Mouse (Mus musculus): ENCODE measurements around the gene Sestd1. TPM values are rescaled to one million over a fixed set of nuclear protein-coding genes. Genes with fewer than 3 reads are reported as not detected.

Sestd1 gene
- polyA plus RNA-seq, 1 experiment from 2014 or later, result 22.0 TPM

DNA sequence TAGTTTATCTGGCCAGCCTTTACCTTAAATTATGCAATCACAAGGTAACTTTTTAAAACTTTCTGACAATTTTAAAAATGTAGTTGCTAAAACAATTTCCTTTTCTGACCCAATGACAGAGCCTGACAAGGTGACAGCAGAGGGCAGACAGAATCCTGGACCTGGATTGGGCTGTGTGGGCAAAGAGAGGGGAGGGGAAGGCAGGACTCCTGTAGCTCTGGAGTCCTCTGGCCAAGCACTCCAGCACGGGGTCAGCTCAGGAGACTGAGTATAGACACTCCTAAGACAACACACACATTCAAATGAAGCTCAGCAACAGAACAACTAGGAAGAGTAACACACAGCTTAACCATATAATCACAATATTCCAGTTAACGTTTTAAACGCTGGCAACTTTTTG, 90.1 kb downstream of the Sestd1 start:
- H3K9ac ChIP-seq (ENCODE audit: low read depth, low read length), result no peak overlapping the region
- WGBS, result 96% methylated on average over 3 of the region's 3 CpGs
- H3K27me3 ChIP-seq (replicated peaks; ENCODE audit: control insufficient read depth, insufficient read depth, low read length), result no peaks in the 10 kb centered on the region
- no peaks in the 10 kb centered on the region for H3K9me3 ChIP-seq (ENCODE audit: control insufficient read depth, low read length)
- no peaks in the 10 kb centered on the region for H3K4me1 ChIP-seq (ENCODE audit: control insufficient read depth, insufficient read depth, low read depth, low read length)
- peaks cover 16% of the 10 kb centered on the region for H3K36me3 ChIP-seq (ENCODE audit: control insufficient read depth, insufficient read depth, low read length)
- H3K4me2 ChIP-seq (ENCODE audit: low read length), result no peak overlapping the region
- no peak for ATAC-seq
- H3K4me3 ChIP-seq (ENCODE audit: low read length), result no peak overlapping the region
- H3K27ac ChIP-seq (ENCODE audit: low read depth, low read length), result no peak overlapping the region

DNA sequence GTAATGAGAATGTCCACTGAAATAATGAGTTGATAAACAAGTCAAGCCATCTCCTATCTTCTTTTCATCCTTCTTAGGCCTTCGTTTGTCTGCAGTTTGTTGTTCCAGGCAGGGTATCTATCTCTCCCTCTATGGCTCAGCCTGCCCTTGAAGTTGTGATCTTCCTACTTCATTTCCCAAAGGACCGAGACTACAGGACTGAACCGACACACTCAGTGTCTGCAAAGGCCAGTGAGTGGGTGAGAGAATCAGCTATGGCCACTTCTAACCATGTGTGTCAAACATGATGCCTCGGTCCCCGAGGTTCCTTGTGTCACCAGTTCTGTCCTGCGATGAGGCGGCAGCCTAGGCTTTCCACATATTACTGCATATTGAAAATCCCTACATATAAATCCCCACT, 90.7 kb downstream of the Sestd1 start:
- ATAC-seq, result no peak
- Histone ChIP-seq H3K36me3 (ENCODE audit: control insufficient read depth, insufficient read depth, low read length) (peaks cover 11% of the 10 kb centered on the region), H3K27me3 (replicated peaks; ENCODE audit: control insufficient read depth, insufficient read depth, low read length) (no peaks in the 10 kb centered on the region), H3K4me1 (ENCODE audit: control insufficient read depth, insufficient read depth, low read depth, low read length) (no peaks in the 10 kb centered on the region), H3K4me2 (ENCODE audit: low read length) (no peak overlapping the region), H3K4me3 (ENCODE audit: low read length) (no peak overlapping the region), H3K9me3 (ENCODE audit: control insufficient read depth, low read length) (no peaks in the 10 kb centered on the region), H3K9ac (ENCODE audit: low read depth, low read length) (no peak overlapping the region), H3K27ac (ENCODE audit: low read depth, low read length) (no peak overlapping the region)
- 95% methylated on average over 7 of the region's 7 CpGs for WGBS

DNA sequence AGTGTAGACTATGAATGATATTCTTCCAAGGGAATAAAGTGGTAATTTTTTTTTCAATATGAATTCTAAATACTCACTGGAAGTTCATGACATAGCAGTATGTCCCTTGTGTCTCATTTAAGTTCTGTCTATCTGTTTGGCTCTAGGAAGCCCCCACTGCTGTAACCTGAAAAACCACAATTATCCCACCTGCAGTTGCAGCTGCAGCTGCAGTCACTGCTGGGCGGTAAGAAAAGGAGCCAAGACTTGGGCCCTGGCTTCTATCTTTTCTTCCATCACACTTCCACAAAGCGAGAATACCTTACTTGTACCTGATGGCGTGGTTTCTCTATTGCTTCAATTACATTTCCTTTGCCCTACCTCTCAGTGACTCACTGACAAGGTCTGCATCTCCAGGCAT, 92.9 kb downstream of the Sestd1 start:
- H3K9ac ChIP-seq (ENCODE audit: low read depth, low read length), result no peak overlapping the region
- no peak overlapping the region for H3K4me2 ChIP-seq (ENCODE audit: low read length)
- H3K27ac ChIP-seq (ENCODE audit: low read depth, low read length), result no peak overlapping the region
- no peak overlapping the region for H3K4me3 ChIP-seq (ENCODE audit: low read length)
- no peak for ATAC-seq
- H3K4me1 ChIP-seq (ENCODE audit: control insufficient read depth, insufficient read depth, low read depth, low read length), result no peaks in the 10 kb centered on the region
- H3K9me3 ChIP-seq (ENCODE audit: control insufficient read depth, low read length), result no peaks in the 10 kb centered on the region
- WGBS, result 92% methylated on average over 3 of the region's 3 CpGs
- H3K36me3 ChIP-seq (ENCODE audit: control insufficient read depth, insufficient read depth, low read length), result peaks cover 11% of the 10 kb centered on the region
- H3K27me3 ChIP-seq (replicated peaks; ENCODE audit: control insufficient read depth, insufficient read depth, low read length), result no peaks in the 10 kb centered on the region

DNA sequence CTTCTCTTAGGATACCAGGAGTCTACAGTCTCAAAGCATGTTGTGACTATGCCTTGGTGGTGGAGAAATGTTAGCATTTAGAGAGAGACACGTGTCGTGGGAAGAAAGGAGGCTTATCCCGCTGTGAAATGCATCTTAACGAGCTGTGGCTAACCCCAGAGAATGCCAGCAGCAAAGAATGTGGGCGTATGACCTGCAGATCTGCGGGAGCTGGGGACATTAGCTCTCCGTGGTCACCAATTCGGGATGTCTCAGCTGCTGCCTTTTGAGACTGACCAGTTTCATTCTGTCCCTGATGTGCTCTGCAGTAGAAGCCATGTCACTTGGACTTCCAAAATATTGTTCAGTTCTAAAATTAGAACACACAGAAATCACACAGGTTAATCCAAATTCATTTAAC, 93.5 kb downstream of the Sestd1 start:
- no peak overlapping the region for H3K27ac ChIP-seq (ENCODE audit: low read depth, low read length)
- H3K4me3 ChIP-seq (ENCODE audit: low read length), result no peak overlapping the region
- no peaks in the 10 kb centered on the region for H3K9me3 ChIP-seq (ENCODE audit: control insufficient read depth, low read length)
- H3K9ac ChIP-seq (ENCODE audit: low read depth, low read length), result no peak overlapping the region
- H3K4me1 ChIP-seq (ENCODE audit: control insufficient read depth, insufficient read depth, low read depth, low read length), result no peaks in the 10 kb centered on the region
- no peak for ATAC-seq
- H3K27me3 ChIP-seq (replicated peaks; ENCODE audit: control insufficient read depth, insufficient read depth, low read length), result no peaks in the 10 kb centered on the region
- WGBS, result 50% methylated on average over 8 of the region's 8 CpGs
- H3K4me2 ChIP-seq (ENCODE audit: low read length), result no peak overlapping the region
- H3K36me3 ChIP-seq (ENCODE audit: control insufficient read depth, insufficient read depth, low read length), result peaks cover 11% of the 10 kb centered on the region

DNA sequence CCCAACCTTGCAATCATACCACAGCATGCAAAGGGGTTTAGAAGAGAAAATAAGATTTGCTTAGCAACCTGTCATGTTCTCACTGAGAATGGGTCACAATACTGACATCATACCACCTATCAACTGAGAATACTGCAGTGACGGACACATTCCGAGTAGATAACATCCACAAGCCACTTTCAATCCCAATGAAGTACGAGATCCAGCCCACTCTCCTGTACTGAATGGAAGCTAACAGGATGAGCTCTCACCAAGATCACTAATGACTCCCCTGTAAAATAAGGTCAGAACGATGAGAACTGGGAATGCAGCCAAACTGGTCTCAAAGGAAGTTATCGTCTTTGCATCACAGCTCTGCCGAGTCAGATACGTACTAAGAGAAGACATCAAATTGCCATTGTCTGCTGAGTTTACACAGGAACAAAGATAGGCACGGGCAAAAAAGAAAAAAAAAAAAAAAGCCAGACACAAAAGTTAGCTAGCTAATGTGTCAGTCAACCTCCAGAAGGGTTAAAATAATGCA, 96.3 kb downstream of the Sestd1 start:
- H3K27ac ChIP-seq (ENCODE audit: low read depth, low read length), result no peak overlapping the region
- WGBS, result 43% methylated on average over 8 of the region's 8 CpGs
- no peaks in the 10 kb centered on the region for H3K27me3 ChIP-seq (replicated peaks; ENCODE audit: control insufficient read depth, insufficient read depth, low read length)
- H3K4me1 ChIP-seq (ENCODE audit: control insufficient read depth, insufficient read depth, low read depth, low read length), result no peaks in the 10 kb centered on the region
- H3K36me3 ChIP-seq (ENCODE audit: control insufficient read depth, insufficient read depth, low read length), result peaks cover 5% of the 10 kb centered on the region
- no peak overlapping the region for H3K4me3 ChIP-seq (ENCODE audit: low read length)
- ATAC-seq, result 0 out of 2 replicates have a peak, but pooled peaks have one; percentile 37
- H3K9me3 ChIP-seq (ENCODE audit: control insufficient read depth, low read length), result no peaks in the 10 kb centered on the region
- H3K9ac ChIP-seq (ENCODE audit: low read depth, low read length), result no peak overlapping the region
- no peak overlapping the region for H3K4me2 ChIP-seq (ENCODE audit: low read length)

DNA sequence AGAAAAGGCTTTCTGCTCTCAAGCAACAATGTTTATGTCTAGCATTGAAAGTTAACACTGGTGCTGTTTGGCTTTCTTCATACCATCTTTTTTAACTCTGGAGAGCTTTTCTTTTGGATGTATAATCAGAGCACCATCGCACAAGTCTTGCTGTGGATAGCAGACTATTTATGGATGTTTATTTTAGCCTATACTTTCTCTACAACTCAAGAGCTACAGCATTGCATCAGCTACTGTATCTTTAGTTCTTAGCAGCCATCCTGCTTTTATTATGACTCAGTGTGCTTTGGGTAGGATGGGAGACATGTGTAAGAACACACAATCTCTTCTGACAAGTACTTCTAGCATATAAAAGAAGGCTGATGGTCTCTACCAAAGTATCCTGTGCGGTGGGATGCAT, 96.7 kb downstream of the Sestd1 start:
- H3K4me2 ChIP-seq (ENCODE audit: low read length), result no peak overlapping the region
- no peak overlapping the region for H3K4me3 ChIP-seq (ENCODE audit: low read length)
- no peak overlapping the region for H3K27ac ChIP-seq (ENCODE audit: low read depth, low read length)
- 0 out of 2 replicates have a peak, but pooled peaks have one; percentile 4 for ATAC-seq
- H3K36me3 ChIP-seq (ENCODE audit: control insufficient read depth, insufficient read depth, low read length), result peaks cover 3% of the 10 kb centered on the region
- H3K4me1 ChIP-seq (ENCODE audit: control insufficient read depth, insufficient read depth, low read depth, low read length), result no peaks in the 10 kb centered on the region
- H3K9ac ChIP-seq (ENCODE audit: low read depth, low read length), result no peak overlapping the region
- H3K9me3 ChIP-seq (ENCODE audit: control insufficient read depth, low read length), result no peaks in the 10 kb centered on the region
- no peaks in the 10 kb centered on the region for H3K27me3 ChIP-seq (replicated peaks; ENCODE audit: control insufficient read depth, insufficient read depth, low read length)
- WGBS, result 88% methylated on average over 2 of the region's 2 CpGs

DNA sequence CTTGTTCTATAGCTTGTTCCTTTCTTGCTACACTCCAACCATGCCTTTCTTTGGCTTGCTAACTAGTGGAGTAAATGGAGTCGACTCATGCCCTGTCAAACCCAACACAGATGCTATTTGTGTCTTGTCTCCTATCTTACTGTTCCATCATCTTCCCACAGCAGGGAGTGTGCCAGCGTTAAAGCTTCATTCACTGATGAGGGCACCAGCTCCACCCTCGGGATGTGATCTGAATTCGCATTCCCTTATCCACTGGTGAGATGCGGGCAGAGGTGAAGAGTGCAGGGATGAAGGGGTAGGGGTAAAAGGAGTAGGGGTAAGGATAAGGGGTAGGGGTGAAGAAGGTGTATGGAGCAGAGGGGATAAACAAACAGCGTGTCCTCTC, 97.4 kb downstream of the Sestd1 start:
- no peak overlapping the region for H3K4me2 ChIP-seq (ENCODE audit: low read length)
- H3K27me3 ChIP-seq (replicated peaks; ENCODE audit: control insufficient read depth, insufficient read depth, low read length), result no peaks in the 10 kb centered on the region
- WGBS, result 70% methylated on average over 6 of the region's 6 CpGs
- H3K36me3 ChIP-seq (ENCODE audit: control insufficient read depth, insufficient read depth, low read length), result peaks cover 3% of the 10 kb centered on the region
- H3K4me1 ChIP-seq (ENCODE audit: control insufficient read depth, insufficient read depth, low read depth, low read length), result no peaks in the 10 kb centered on the region
- no peak overlapping the region for H3K27ac ChIP-seq (ENCODE audit: low read depth, low read length)
- no peak overlapping the region for H3K9ac ChIP-seq (ENCODE audit: low read depth, low read length)
- no peaks in the 10 kb centered on the region for H3K9me3 ChIP-seq (ENCODE audit: control insufficient read depth, low read length)
- ATAC-seq, result no peak
- H3K4me3 ChIP-seq (ENCODE audit: low read length), result no peak overlapping the region

DNA sequence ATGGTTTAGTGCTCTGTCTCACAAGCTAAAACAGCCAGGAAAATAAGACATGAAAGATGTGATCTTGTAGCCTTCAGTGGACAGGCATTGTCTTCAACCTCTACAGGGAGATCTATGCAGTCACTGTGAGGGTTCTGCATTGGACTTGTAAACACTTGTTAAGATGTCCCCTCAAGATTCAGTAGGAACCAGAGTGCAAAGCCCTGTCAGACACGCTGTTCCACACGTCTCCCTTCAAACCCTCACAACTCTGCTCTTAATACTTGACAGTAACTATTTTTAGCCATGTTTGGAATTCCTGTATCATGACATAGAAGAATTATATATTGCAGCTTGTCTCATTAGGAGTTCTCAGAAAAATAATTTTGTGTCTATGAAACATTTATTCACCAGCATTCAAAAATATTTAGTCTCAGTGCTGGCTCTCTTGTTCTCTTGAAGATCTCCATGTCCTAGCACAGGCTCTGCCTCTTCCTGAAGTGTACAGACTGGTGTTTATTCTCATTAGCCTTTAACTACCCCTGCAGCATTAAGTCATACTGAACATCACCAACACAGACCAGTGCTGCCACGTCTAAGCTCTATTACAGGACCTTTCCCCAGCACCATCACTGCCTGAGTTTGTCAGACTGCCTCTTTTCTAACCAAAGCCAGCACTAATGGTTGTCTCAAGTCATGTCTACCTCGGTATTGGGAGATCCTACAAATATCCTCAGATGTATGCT, 98.0 kb downstream of the Sestd1 start:
- Histone ChIP-seq H3K36me3 (ENCODE audit: control insufficient read depth, insufficient read depth, low read length) (peaks cover 3% of the 10 kb centered on the region), H3K4me1 (ENCODE audit: control insufficient read depth, insufficient read depth, low read depth, low read length) (no peaks in the 10 kb centered on the region), H3K9ac (ENCODE audit: low read depth, low read length) (no peak overlapping the region), H3K9me3 (ENCODE audit: control insufficient read depth, low read length) (no peaks in the 10 kb centered on the region), H3K4me3 (ENCODE audit: low read length) (no peak overlapping the region), H3K27ac (ENCODE audit: low read depth, low read length) (no peak overlapping the region), H3K4me2 (ENCODE audit: low read length) (no peak overlapping the region), H3K27me3 (replicated peaks; ENCODE audit: control insufficient read depth, insufficient read depth, low read length) (no peaks in the 10 kb centered on the region)
- 85% methylated on average over 4 of the region's 4 CpGs for WGBS
- no peak for ATAC-seq

DNA sequence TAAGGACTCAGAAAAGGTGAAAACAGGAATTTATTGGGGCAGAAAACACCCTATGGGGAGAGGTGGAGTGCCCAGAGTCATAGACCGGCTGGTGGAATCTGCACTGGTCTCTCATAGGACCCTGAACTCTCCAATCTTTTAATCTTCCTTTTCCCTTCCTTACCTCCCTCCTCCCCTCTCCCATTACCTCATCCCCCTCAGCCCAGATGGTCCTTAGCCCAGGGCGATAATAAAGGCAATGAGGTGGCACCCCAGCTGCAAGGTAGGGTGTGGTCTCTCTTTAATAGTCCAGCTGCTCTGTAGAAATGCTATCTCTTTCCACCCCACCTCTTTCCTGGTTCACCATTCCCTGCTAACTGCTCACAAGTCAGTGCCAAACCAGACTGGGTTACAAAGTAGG, 102.9 kb downstream of the Sestd1 start:
- Histone ChIP-seq H3K9me3 (ENCODE audit: control insufficient read depth, low read length) (no peaks in the 10 kb centered on the region), H3K4me2 (ENCODE audit: low read length) (no peak overlapping the region), H3K27ac (ENCODE audit: low read depth, low read length) (no peak overlapping the region), H3K27me3 (replicated peaks; ENCODE audit: control insufficient read depth, insufficient read depth, low read length) (no peaks in the 10 kb centered on the region), H3K4me1 (ENCODE audit: control insufficient read depth, insufficient read depth, low read depth, low read length) (peaks cover 7% of the 10 kb centered on the region; the same call in 1 of the 2 replicates), H3K9ac (ENCODE audit: low read depth, low read length) (no peak overlapping the region), H3K4me3 (ENCODE audit: low read length) (no peak overlapping the region), H3K36me3 (ENCODE audit: control insufficient read depth, insufficient read depth, low read length) (no peaks in the 10 kb centered on the region; the same call in 1 of the 2 replicates)
- 63% methylated on average over 2 of the region's 2 CpGs for WGBS
- no peak for ATAC-seq

Measured in hindbrain, embryonic 16.5 days (tissue).